Mouse (Mus musculus) cerebellum, postnatal 14 days (tissue): ENCODE measurements around the gene Tdrkh.
A peak's percentile ranks its signal among the peaks of the same experiment; 100 is the strongest.

ENCODE experiments used
- DNase-seq, 2 experiments: peaks; one replicate each; pipeline ENCODE4 v3.0.0; 2021; ENCODE audit warnings: mixed read lengths in 2 of 2

Tdrkh gene

GRCm38 (mm10) chr3:94463926-94464578, 51.0 kb downstream of the Tdrkh start:
- DNase-seq, result no peak

- no peak for DNase-seq
Observed at GRCm38 (mm10) chr3:94465632-94466430, 52.8 kb downstream of the Tdrkh start.

- no peak for DNase-seq
Observed at GRCm38 (mm10) chr3:94468931-94469330, 55.9 kb downstream of the Tdrkh start.

- peak in 1 of 2 experiments; percentile 38 for DNase-seq
Observed at GRCm38 (mm10) chr3:94472447-94473114, 59.5 kb downstream of the Tdrkh start.

- no peak for DNase-seq
Observed at GRCm38 (mm10) chr3:94473115-94473505, 60.0 kb downstream of the Tdrkh start.

- peak; percentile 54 to 62 for DNase-seq
Observed at GRCm38 (mm10) chr3:94473567-94474232, 60.6 kb downstream of the Tdrkh start.

GRCm38 (mm10) chr3:94476301-94477035, 63.4 kb downstream of the Tdrkh start:
- peak in 1 of 2 experiments; percentile 31 for DNase-seq

GRCm38 (mm10) chr3:94477444-94477843, 64.4 kb downstream of the Tdrkh start:
- DNase-seq, result peak; percentile 40 to 56

- peak; percentile 88 to 89 for DNase-seq
Observed at GRCm38 (mm10) chr3:94477981-94478422, 64.9 kb downstream of the Tdrkh start, which contains the start of gene Celf3. Gene Celf3 (plus strand): TSS chr3:94478295.

- DNase-seq, result peak; percentile 62 to 63
Observed at GRCm38 (mm10) chr3:94478591-94479169, 65.6 kb downstream of the Tdrkh start.

- no peak for DNase-seq
Observed at GRCm38 (mm10) chr3:94479564-94479963, 66.5 kb downstream of the Tdrkh start.

GRCm38 (mm10) chr3:94480291-94480884, 67.3 kb downstream of the Tdrkh start, which contains the start of gene Riiad1:
Gene Riiad1 (minus strand): TSS chr3:94480341.
- peak in 1 of 2 experiments; percentile 36 for DNase-seq

- DNase-seq, result peak in 1 of 2 experiments; percentile 26
Observed at GRCm38 (mm10) chr3:94481429-94481828, 68.4 kb downstream of the Tdrkh start.

- DNase-seq, result peak in 1 of 2 experiments; percentile 57
Observed at GRCm38 (mm10) chr3:94482764-94483385, 69.8 kb downstream of the Tdrkh start.

GRCm38 (mm10) chr3:94483790-94484439, 70.8 kb downstream of the Tdrkh start:
- DNase-seq, result peak; percentile 92 to 95
